ENCODE assay signal across 9 mouse cellular contexts in the genomic region with DNA sequence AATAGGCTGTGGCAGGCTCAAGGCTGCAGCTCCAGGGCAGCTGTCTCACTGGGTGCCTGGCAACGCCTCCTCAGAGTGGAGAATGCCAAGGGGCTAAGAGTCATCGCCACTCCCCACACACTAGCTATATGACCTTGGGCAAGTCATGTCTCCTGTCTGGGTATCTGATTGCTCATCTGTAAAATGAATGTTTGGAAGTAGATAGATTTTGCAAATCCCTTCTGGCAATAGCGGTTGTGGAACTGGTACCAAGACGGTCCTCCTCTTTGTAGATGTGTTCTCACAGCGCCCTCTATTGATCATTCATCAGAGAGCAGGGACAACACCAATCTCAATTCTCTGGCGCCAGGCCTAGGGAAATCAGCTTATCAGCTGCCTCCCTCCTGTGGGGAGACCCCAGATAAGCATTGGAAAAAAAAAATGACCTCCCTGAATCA. TPM values are rescaled to one million over a fixed set of nuclear protein-coding genes. Genes with fewer than 3 reads are reported as not detected.
A peak's percentile ranks its signal among the peaks of the same experiment; 100 is the strongest.
DNase-seq lines count a peak whose midpoint lies in the region; ATAC-seq and TF ChIP-seq lines count a peak whose summit lies in the region.
"Had no signal": no experiment of that assay in that cellular context is flagged by ENCODE, and none has a peak within 500 bp of the region (broad histone marks: within the 10 kb centered on the region; RNA-seq: fewer than 3 reads in every experiment).

No protein-coding gene starts in this region.

- H3K9me3 ChIP-seq in intestine, postnatal 0 days (ENCODE audit: control insufficient read depth) = no peaks in the 10 kb centered on the region
- no peaks in the 10 kb centered on the region for H3K9me3 ChIP-seq in intestine, embryonic 15.5 days
- no peaks in the 10 kb centered on the region for H3K9me3 ChIP-seq in forebrain, embryonic 16.5 days (ENCODE audit: control insufficient read depth, low read length)
- H3K9me3 ChIP-seq in midbrain, embryonic 10.5 days (replicated peaks) = no peaks in the 10 kb centered on the region

- no peak overlapping the region for H3K4me3 ChIP-seq in intestine, postnatal 0 days (ENCODE audit: low read depth, low read length)
- no peak overlapping the region for H3K4me3 ChIP-seq in intestine, embryonic 15.5 days (replicated peaks)
- H3K4me3 ChIP-seq in forebrain, embryonic 16.5 days (replicated peaks; ENCODE audit: low read length) = no peak overlapping the region
- no peak overlapping the region for H3K4me3 ChIP-seq in midbrain, embryonic 10.5 days

- no peak overlapping the region for H3K4me2 ChIP-seq in intestine, postnatal 0 days (replicated peaks; ENCODE audit: low read depth)
- no peak overlapping the region for H3K4me2 ChIP-seq in intestine, embryonic 15.5 days (replicated peaks)
- no peak overlapping the region for H3K4me2 ChIP-seq in forebrain, embryonic 16.5 days (ENCODE audit: low read length)

- no peaks in the 10 kb centered on the region for H3K27me3 ChIP-seq in intestine, postnatal 0 days (replicated peaks; ENCODE audit: control insufficient read depth, insufficient read depth, low read length)
- no peaks in the 10 kb centered on the region for H3K27me3 ChIP-seq in intestine, embryonic 15.5 days (replicated peaks)
- H3K27me3 ChIP-seq in forebrain, embryonic 16.5 days (replicated peaks; ENCODE audit: control insufficient read depth, insufficient read depth, low read length) = no peaks in the 10 kb centered on the region
- H3K27me3 ChIP-seq in midbrain, embryonic 10.5 days (ENCODE audit: low read depth, poor library complexity, severe bottlenecking) = no peaks in the 10 kb centered on the region

- H3K4me1 ChIP-seq in intestine, postnatal 0 days (replicated peaks; ENCODE audit: control insufficient read depth, insufficient read depth, low read length) = no peaks in the 10 kb centered on the region
- H3K4me1 ChIP-seq in intestine, embryonic 15.5 days (replicated peaks) = no peaks in the 10 kb centered on the region
- no peaks in the 10 kb centered on the region for H3K4me1 ChIP-seq in forebrain, embryonic 16.5 days (replicated peaks; ENCODE audit: control insufficient read depth, insufficient read depth, low read length)
- H3K4me1 ChIP-seq in midbrain, embryonic 10.5 days = no peaks in the 10 kb centered on the region

- DNase-seq in c-Kit-positive CD71-positive TER-119-positive erythroid progenitor cells, embryonic 14.5 days (ENCODE audit: low spot score) = peak; percentile 43
- peak; percentile 80 for DNase-seq in layer of hippocampus, adult 11-12 months (ENCODE audit: low spot score)
- DNase-seq in midbrain, embryonic 10.5 days (ENCODE audit: low spot score) = peak; percentile 68
- peak; percentile 48 for DNase-seq in testis, postnatal 10 days (ENCODE audit: low spot score)

- WGBS in intestine, postnatal 0 days = 21% methylated on average over 6 of the region's 6 CpGs
- WGBS in intestine, embryonic 15.5 days = 18% methylated on average over 6 of the region's 6 CpGs
- 17% methylated on average over 6 of the region's 6 CpGs for WGBS in forebrain, embryonic 16.5 days
- 16% methylated on average over 6 of the region's 6 CpGs for WGBS in midbrain, embryonic 10.5 days

- no peak for ATAC-seq in intestine, postnatal 0 days
- no peak for ATAC-seq in intestine, embryonic 15.5 days
- peak; percentile 84 for ATAC-seq in forebrain, embryonic 16.5 days
- no peak for ATAC-seq in monocyte, adult 5-6 weeks (replicated peaks; ENCODE audit: insufficient number of reproducible peaks, low FRiP score, low TSS enrichment, poor library complexity, severe bottlenecking)

- H3K9ac ChIP-seq in intestine, postnatal 0 days (ENCODE audit: low read depth, low read length) = no peak overlapping the region
- no peak overlapping the region for H3K9ac ChIP-seq in intestine, embryonic 15.5 days
- no peak overlapping the region for H3K9ac ChIP-seq in forebrain, embryonic 16.5 days (replicated peaks; ENCODE audit: low read depth, low read length)

- peak; percentile 65 for TF ChIP-seq CTCF in intestine, postnatal 0 days (IDR thresholded peaks at IDR 0.05; ENCODE audit: low read depth)

- no peak overlapping the region for H3K27ac ChIP-seq in intestine, postnatal 0 days (ENCODE audit: low read depth, low read length)
- H3K27ac ChIP-seq in intestine, embryonic 15.5 days = no peak overlapping the region
- no peak overlapping the region for H3K27ac ChIP-seq in forebrain, embryonic 16.5 days (ENCODE audit: low read length)
- no peak overlapping the region for H3K27ac ChIP-seq in midbrain, embryonic 10.5 days (replicated peaks)

- H3K36me3 ChIP-seq in intestine, postnatal 0 days (ENCODE audit: control insufficient read depth, insufficient read depth) = no peaks in the 10 kb centered on the region
- no peaks in the 10 kb centered on the region for H3K36me3 ChIP-seq in intestine, embryonic 15.5 days
- no peaks in the 10 kb centered on the region for H3K36me3 ChIP-seq in forebrain, embryonic 16.5 days (ENCODE audit: control insufficient read depth, insufficient read depth)
- H3K36me3 ChIP-seq in midbrain, embryonic 10.5 days = no peaks in the 10 kb centered on the region

RNA-seq across cellular contexts. Expression of a gene that starts 31.9 kb away (rescaled TPM):
- 0.17 and 0.34 TPM in 2 replicates for polyA plus RNA-seq in intestine, postnatal 0 days (2015; fragmentation: Nextera tagmentation; extraction: Ambion mirVana)
- 0.18 and 0.82 TPM in 2 replicates for polyA plus RNA-seq in intestine, embryonic 15.5 days (2015; fragmentation: Nextera tagmentation; extraction: Ambion mirVana)
- not detected in 2 replicates for polyA plus RNA-seq in forebrain, embryonic 16.5 days (2015; fragmentation: Nextera tagmentation; extraction: Ambion mirVana)
- not detected in 2 replicates for polyA plus RNA-seq in midbrain, embryonic 10.5 days (2016; fragmentation: Nextera tagmentation; extraction: Ambion mirVana)
- total RNA-seq in monocyte, adult 5-6 weeks (2017) = not detected in 3 replicates
- polyA plus RNA-seq: liver, embryonic 16.5 days had no signal

RNA-seq across cellular contexts. Expression of a gene that starts 51.9 kb away (rescaled TPM):
- polyA plus RNA-seq in intestine, postnatal 0 days (2015; fragmentation: Nextera tagmentation; extraction: Ambion mirVana) = not detected in 2 replicates
- polyA plus RNA-seq in intestine, embryonic 15.5 days (2015; fragmentation: Nextera tagmentation; extraction: Ambion mirVana) = not detected in 2 replicates
- not detected in 2 replicates for polyA plus RNA-seq in forebrain, embryonic 16.5 days (2015; fragmentation: Nextera tagmentation; extraction: Ambion mirVana)
- polyA plus RNA-seq in midbrain, embryonic 10.5 days (2016; fragmentation: Nextera tagmentation; extraction: Ambion mirVana) = not detected in 2 replicates
- not detected in 3 replicates for total RNA-seq in monocyte, adult 5-6 weeks (2017)
- polyA plus RNA-seq: liver, embryonic 16.5 days had no signal
